Mouse (Mus musculus): ENCODE results near the gene Srcin1.

Srcin1 gene

GRCm38 (mm10) chr11:97556569-97557408 is 19.2 kb downstream of the Srcin1 start:
- DNase-seq (ENCODE audit: low read depth, low spot score), result no peak

GRCm38 (mm10) chr11:97555144-97555543 is 20.8 kb downstream of the Srcin1 start:
- DNase-seq (ENCODE audit: low read depth, low spot score), result no peak

- DNase-seq (ENCODE audit: low read depth, low spot score), result no peak
Measured at GRCm38 (mm10) chr11:97552151-97552550, 23.8 kb downstream of the Srcin1 start.

- DNase-seq (ENCODE audit: low read depth, low spot score), result no peak
Measured at GRCm38 (mm10) chr11:97548757-97549156, 27.2 kb downstream of the Srcin1 start.

- DNase-seq (ENCODE audit: low read depth, low spot score), result no peak
Measured at GRCm38 (mm10) chr11:97547957-97548706, 27.9 kb downstream of the Srcin1 start.

GRCm38 (mm10) chr11:97546804-97547411 is 29.1 kb downstream of the Srcin1 start:
- no peak for DNase-seq (ENCODE audit: low read depth, low spot score)

- no peak for DNase-seq (ENCODE audit: low read depth, low spot score)
Measured at GRCm38 (mm10) chr11:97545808-97546560, 30.0 kb downstream of the Srcin1 start.

GRCm38 (mm10) chr11:97543883-97544282 is 32.1 kb downstream of the Srcin1 start:
- DNase-seq (ENCODE audit: low read depth, low spot score), result no peak

- DNase-seq (ENCODE audit: low read depth, low spot score), result no peak
Measured at GRCm38 (mm10) chr11:97543181-97543733, 32.7 kb downstream of the Srcin1 start.

- no peak for DNase-seq (ENCODE audit: low read depth, low spot score)
Measured at GRCm38 (mm10) chr11:97542171-97543150, 33.5 kb downstream of the Srcin1 start.

GRCm38 (mm10) chr11:97540604-97541003 is 35.4 kb downstream of the Srcin1 start:
- DNase-seq (ENCODE audit: low read depth, low spot score), result no peak

GRCm38 (mm10) chr11:97540136-97540535 is 35.9 kb downstream of the Srcin1 start:
- no peak for DNase-seq (ENCODE audit: low read depth, low spot score)

- no peak for DNase-seq (ENCODE audit: low read depth, low spot score)
Measured at GRCm38 (mm10) chr11:97539622-97540021, 36.4 kb downstream of the Srcin1 start.

- DNase-seq (ENCODE audit: low read depth, low spot score), result no peak
Measured at GRCm38 (mm10) chr11:97537580-97538089, 38.4 kb downstream of the Srcin1 start.

GRCm38 (mm10) chr11:97536835-97537579 is 39.0 kb downstream of the Srcin1 start:
- no peak for DNase-seq (ENCODE audit: low read depth, low spot score)

- DNase-seq (ENCODE audit: low read depth, low spot score), result no peak
Measured at GRCm38 (mm10) chr11:97536083-97536747, 39.8 kb downstream of the Srcin1 start.

GRCm38 (mm10) chr11:97535660-97536059 is 40.3 kb downstream of the Srcin1 start:
- no peak for DNase-seq (ENCODE audit: low read depth, low spot score)

GRCm38 (mm10) chr11:97535308-97535630 is 40.7 kb downstream of the Srcin1 start:
- DNase-seq (ENCODE audit: low read depth, low spot score), result no peak

Data from WW6 (cell line).